Mouse (Mus musculus): Measurements from ENCODE around the gene Plce1.

The Plce1 gene

DNA sequence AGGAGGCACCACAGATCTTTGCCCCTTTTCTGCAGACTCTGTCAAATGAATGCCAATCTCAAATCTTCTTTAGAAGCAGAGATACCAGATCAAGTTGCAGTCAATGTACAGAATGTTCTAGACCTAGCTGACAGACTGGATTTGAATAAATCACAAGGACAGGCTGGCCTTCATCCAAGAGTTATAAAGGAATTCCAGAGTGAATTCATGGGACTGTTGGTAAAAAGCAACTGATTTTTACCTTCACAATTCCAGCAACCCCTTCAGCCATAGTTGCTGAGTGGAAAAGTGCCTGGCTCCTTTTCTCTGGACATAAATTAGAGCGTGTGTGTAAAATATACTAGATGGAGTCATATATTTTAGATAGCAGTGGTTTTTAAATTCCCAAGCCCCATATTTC is 102.0 kb downstream of the Plce1 start:
- no peak for DNase-seq (ENCODE audit: low spot score in 2 of 2)

GRCm38 (mm10) chr19:38587559-38587958 is 106.7 kb downstream of the Plce1 start:
- DNase-seq (ENCODE audit: low spot score in 2 of 2) = no peak

- no peak for DNase-seq (ENCODE audit: low spot score in 2 of 2)
Observed at GRCm38 (mm10) chr19:38589466-38589865, 108.6 kb downstream of the Plce1 start.

DNA sequence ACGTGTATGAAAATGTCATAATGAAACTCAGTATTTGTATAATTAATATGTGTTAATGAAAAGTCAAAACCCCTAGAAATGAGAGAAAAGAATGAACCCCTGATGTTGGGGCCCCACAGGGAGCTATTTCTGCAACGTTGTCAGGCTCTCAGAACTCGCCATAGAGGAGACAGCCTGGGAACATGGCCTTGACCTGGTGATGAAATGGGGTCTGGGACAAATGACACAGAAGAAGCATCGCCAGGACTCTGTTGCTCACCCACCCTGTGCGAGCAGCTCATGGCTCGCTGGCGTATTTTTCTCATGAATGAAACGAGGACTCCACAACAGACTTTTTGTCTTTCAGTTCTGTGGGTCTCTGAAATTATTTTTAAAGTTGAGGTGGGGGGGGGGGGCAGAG is 109.0 kb downstream of the Plce1 start:
- no peak for DNase-seq (ENCODE audit: low spot score in 2 of 2)

GRCm38 (mm10) chr19:38592566-38593224 is 111.8 kb downstream of the Plce1 start:
- DNase-seq (ENCODE audit: low spot score in 2 of 2) = no peak

DNA sequence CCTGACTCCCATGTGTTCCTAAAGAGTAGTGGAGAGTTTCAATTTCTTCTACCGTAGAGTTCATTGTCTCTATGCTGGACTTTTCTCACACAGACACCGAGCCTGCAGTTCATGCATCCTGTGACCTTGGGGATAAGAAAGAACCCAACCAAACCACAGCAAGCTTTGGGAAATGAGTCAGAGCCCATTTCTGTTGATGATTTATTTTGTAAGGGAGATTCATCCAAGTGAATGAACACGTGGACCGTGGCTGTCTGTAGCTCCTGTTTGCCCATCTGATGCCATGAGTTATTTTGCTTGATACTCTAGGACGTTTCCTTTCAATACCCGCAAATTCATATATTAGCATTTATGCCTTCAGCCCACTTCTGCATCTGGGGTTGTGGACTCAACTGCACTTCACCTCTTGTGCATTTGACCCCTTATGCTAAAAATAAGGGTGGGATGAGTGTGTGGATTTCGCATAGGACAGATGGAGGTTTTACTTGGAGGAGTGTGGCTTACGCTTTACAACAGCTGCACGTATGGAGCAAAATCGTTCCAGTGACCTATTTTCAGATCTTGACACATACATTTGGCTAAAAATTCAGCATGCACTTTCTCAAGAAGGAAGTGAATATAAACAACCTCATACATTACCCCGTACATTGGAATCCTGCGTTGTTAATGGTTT is 112.5 kb downstream of the Plce1 start:
- no peak for DNase-seq (ENCODE audit: low spot score in 2 of 2)

DNA sequence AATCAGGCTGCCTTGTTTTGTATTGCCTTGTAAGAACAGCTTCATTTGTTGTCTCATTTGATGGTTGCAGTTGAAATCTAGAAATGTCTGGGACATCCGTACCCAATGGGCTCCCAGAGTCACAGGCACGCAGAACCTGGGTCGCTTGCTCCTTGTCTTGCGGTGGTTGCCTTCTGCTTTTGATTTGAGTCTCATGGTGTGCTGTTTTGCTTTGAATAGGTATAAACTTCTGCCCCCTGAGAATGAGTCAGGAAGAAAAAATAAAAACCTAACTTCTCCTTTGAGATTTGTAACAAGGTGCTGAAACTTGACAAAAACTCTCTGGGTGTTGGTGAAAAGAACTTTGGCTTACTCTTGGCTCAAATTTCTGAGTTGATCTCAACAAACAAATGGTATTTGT is 115.2 kb downstream of the Plce1 start:
- no peak for DNase-seq (ENCODE audit: low spot score in 2 of 2)

- no peak for DNase-seq (ENCODE audit: low spot score in 2 of 2)
Observed at GRCm38 (mm10) chr19:38597392-38597791, 116.5 kb downstream of the Plce1 start.

GRCm38 (mm10) chr19:38599001-38599400 is 118.1 kb downstream of the Plce1 start:
- no peak for DNase-seq (ENCODE audit: low spot score in 2 of 2)

DNA sequence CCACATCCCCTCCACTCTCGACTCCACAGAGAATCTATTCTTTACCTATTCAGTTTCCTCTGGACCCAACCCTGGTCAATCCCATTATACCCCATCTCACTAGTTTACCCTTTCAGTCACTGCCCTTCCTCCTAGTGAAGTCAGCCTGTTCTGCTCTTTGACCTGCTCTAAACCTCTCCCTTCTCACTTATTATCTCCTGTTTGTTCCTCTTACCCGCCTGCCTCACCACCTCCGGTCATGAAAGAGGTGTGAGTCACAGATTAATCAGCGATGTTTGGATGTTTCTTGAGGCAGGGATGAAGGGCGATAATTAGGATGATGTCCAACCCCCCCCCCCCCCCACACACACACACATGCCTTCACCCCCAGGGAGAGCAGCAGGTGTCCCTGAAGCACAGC is 120.2 kb downstream of the Plce1 start:
- no peak for DNase-seq (ENCODE audit: low spot score in 2 of 2)

DNA sequence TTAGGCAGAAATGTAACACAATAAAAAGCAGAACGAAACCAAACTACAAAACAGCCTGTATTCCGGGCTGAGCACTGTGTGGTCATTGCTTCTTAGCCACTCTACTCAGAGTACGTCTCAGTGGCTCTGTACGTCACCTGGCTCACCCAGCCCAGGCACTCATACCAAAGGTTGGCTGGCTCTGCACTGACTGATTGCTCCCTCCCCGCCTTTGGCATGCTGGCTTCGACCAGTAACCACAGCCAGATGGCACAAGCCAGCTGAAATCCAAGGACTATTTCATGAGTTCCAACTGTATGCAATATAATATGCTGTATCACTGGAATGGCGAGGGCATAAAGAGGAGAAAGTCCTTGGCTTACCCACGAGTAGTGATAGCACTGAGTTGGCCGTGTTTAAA is 121.9 kb downstream of the Plce1 start:
- no peak for DNase-seq (ENCODE audit: low spot score in 2 of 2)

GRCm38 (mm10) chr19:38607236-38607635 is 126.3 kb downstream of the Plce1 start:
- DNase-seq (ENCODE audit: low spot score in 2 of 2) = no peak

DNA sequence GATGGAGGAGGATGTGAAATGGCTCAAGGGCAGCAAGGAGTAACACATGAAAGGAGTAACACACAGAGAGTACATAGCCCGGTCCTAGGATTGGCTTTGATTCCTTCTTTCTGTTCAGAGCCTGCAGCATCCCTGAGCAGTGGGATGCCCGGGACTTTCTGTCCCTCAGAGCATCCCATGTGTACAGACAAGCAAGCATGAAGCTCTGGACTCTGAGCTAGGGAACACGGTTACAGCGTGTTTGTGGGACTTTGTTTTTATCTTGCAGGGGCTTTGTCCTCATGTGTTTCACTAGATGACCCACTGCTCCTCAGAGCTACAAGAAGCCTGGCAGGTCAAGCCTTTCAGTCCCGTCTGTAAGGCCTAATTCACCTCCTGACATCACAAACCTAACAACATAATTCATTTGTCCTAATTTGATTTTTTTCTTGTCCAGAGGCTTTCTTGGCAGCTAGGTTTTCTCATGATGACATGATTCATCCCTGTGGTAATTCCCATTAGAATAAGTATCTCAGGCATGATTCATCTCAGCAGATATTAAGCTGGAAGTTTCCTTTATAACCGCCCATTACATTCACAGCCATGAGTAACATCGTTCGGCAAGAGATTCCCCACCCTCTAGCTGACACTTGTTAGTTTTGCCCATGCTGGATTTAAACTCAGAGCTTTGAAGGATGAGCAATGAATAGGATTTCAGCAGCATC is 128.2 kb downstream of the Plce1 start:
- no peak for DNase-seq (ENCODE audit: low spot score in 2 of 2)

DNA sequence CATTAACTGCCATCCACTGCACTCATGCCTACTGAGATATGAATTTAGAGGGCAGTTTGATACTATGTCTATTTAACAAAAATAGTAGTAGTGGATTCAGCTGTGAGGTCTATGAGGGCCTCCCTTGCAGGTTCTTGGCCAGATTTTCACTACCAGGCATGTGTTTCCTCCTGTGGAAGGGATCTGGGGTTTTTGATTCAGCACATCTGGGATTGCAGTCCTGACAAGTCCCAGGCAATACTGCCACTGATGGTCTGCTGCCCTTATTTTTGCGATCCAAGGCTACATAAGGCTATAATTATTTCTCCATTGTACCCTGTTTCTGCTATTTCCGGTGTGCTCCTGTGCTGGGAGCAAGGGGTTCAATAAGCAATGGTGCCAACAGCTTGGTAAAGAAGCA is 129.4 kb downstream of the Plce1 start:
- no peak for DNase-seq (ENCODE audit: low spot score in 2 of 2)

GRCm38 (mm10) chr19:38610809-38611208 is 129.9 kb downstream of the Plce1 start:
- no peak for DNase-seq (ENCODE audit: low spot score in 2 of 2)

GRCm38 (mm10) chr19:38614067-38614675 is 133.3 kb downstream of the Plce1 start:
- no peak for DNase-seq (ENCODE audit: low spot score in 2 of 2)

DNA sequence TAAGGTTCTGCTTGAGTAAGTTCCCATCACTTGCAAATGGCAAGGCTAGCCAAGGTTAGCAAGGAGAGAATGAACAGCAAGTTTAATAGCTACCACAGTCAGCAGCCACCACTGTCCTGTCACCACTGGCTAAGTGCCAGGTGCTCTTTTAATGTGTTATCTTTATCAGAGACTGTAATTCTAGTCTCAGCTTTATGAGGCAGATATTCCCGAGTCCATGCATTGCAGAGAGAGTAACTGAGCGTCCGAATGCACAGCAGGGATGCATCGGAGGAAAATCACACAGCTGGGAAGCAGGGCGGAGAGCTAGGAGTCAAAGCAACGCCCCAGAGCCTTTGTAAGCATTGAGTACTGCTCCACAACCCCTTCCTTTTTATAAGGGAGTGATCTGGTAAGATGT is 134.4 kb downstream of the Plce1 start:
- DNase-seq (ENCODE audit: low spot score in 2 of 2) = no peak

DNA sequence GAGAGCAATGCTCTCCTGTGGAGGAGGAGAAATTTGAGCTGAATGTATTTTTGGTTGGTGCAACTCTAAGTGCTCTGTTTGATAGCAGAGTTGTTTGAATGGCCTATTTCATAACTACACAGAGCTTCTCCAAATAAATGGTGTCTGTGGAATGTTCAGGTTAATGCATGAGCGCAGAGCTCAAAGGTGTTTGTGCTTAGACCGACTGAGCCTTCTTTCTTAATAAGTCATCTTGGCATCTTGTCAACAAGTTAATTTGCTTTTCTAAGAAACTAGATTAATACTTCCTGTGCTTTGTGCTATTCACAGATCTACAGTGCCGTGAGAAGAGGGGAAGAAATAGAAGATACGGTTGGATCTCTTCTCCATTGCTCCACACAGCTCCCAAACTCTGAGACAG is 139.2 kb downstream of the Plce1 start:
- no peak for DNase-seq (ENCODE audit: low spot score in 2 of 2)

- DNase-seq (ENCODE audit: low spot score in 2 of 2) = no peak
Observed at GRCm38 (mm10) chr19:38621546-38621945, 140.6 kb downstream of the Plce1 start.

DNA sequence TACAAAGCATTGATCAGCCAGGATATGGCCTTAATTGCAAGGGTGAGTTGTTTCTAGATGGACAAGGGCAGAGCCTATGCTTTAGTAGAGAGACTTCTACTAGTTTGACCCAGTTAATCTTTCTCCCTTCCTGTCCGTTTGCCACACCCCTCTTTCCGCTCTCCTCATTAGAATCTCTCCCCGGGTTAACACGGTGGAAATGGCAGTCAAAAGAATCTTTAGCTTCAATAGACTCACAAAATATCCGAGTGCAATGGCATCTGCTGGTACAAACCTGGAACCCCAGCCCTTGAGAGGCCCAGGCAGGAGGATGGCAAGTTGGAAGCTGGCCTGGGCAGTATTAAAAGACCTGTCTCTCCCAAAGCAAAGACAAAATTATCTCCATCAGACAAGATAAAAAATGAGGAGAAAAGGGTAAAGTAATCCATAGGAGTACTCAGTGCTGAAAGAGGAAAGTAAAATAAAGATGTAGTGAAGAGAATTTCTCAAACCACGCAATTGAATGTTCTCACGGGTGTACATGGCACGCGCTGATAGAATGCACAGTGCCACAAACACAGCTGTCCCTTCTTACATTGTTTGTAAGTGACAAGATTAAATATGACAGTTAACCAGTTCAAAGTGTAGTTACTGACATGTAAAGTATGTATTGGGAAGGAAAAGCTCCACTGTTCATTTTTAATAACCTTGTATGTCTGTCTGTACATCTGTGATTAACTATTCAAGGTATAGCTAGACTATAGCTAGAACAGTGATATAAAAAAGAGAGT is 145.5 kb downstream of the Plce1 start:
- DNase-seq (ENCODE audit: low spot score in 2 of 2) = no peak

- DNase-seq (ENCODE audit: low spot score in 2 of 2) = no peak
Observed at GRCm38 (mm10) chr19:38627075-38627768, 146.3 kb downstream of the Plce1 start.

All from left cerebral cortex, adult 9 months (tissue).